Mouse (Mus musculus): ENCODE measurements around the gene Dleu7. TPM values are rescaled to one million over a fixed set of nuclear protein-coding genes. Genes with fewer than 3 reads are reported as not detected.

Gene Dleu7
- total and polyA plus RNA-seq, 3 experiments: not detected

- Histone ChIP-seq H3K4me3 (ENCODE audit: control insufficient read depth in 1 of 2, insufficient read depth in 1 of 2, low read depth in 2 of 2, low read length in 2 of 2) (no peak overlapping the region), H3K9ac (ENCODE audit: control insufficient read depth, low read depth, low read length, poor library complexity, severe bottlenecking) (no peak overlapping the region), H3K79me2 (ENCODE audit: control insufficient read depth, insufficient read depth, low read length, poor library complexity) (no peaks in the 10 kb centered on the region), H3K36me3 (ENCODE audit: control insufficient read depth in 1 of 2, insufficient read depth in 2 of 2, low read length in 2 of 2) (no peaks in the 10 kb centered on the region), H3K4me1 (ENCODE audit: control insufficient read depth in 1 of 2, insufficient read depth in 2 of 2, low read length in 2 of 2) (no peaks in the 10 kb centered on the region), H3K9me3 (replicated peaks; ENCODE audit: insufficient read depth, low read length) (no peaks in the 10 kb centered on the region), H3K27ac (ENCODE audit: control insufficient read depth, low read depth, low read length) (no peak overlapping the region), H3K27me3 (ENCODE audit: control insufficient read depth in 1 of 2, insufficient read depth in 2 of 2, low read length in 2 of 2) (no peaks in the 10 kb centered on the region)
- DNase-seq (ENCODE audit: low read depth, low spot score): no peak
- TF ChIP-seq ZC3H11A (IDR thresholded peaks at IDR 0.05; ENCODE audit: low read depth, low read length): no peak
- no peak for TF ChIP-seq UBTF (IDR thresholded peaks at IDR 0.05; ENCODE audit: borderline replicate concordance, insufficient read depth, low read depth, low read length)
- no peak for TF ChIP-seq SIN3A (IDR thresholded peaks at IDR 0.05; ENCODE audit: low read length)
- TF ChIP-seq JUND (IDR thresholded peaks at IDR 0.05; ENCODE audit: low read depth, low read length): no peak
- no peak for TF ChIP-seq USF2 (IDR thresholded peaks at IDR 0.05; ENCODE audit: borderline replicate concordance in 1 of 2, insufficient read depth in 1 of 2, low read depth in 1 of 2, low read length in 2 of 2)
- TF ChIP-seq HCFC1 (IDR thresholded peaks at IDR 0.05; ENCODE audit: low read depth, low read length): no peak
- TF ChIP-seq MEF2A (IDR thresholded peaks at IDR 0.05; ENCODE audit: extremely low read depth, insufficient replicate concordance, low read depth, low read length, poor library complexity, severe bottlenecking): no peak
- no peak for TF ChIP-seq MAFK (IDR thresholded peaks at IDR 0.05; ENCODE audit: borderline replicate concordance, low read depth, low read length)
- TF ChIP-seq USF1 (IDR thresholded peaks at IDR 0.05; ENCODE audit: low read depth, low read length): no peak
Observed at GRCm38 (mm10) chr14:62324943-62325342, 32.1 kb upstream of the Dleu7 start.

GRCm38 (mm10) chr14:62323457-62323856, 30.6 kb upstream of the Dleu7 start:
- Histone ChIP-seq H3K9ac (ENCODE audit: control insufficient read depth, low read depth, low read length, poor library complexity, severe bottlenecking) (no peak overlapping the region), H3K36me3 (ENCODE audit: control insufficient read depth in 1 of 2, insufficient read depth in 2 of 2, low read length in 2 of 2) (no peaks in the 10 kb centered on the region), H3K79me2 (ENCODE audit: control insufficient read depth, insufficient read depth, low read length, poor library complexity) (no peaks in the 10 kb centered on the region), H3K9me3 (replicated peaks; ENCODE audit: insufficient read depth, low read length) (no peaks in the 10 kb centered on the region), H3K27ac (ENCODE audit: control insufficient read depth, low read depth, low read length) (no peak overlapping the region), H3K27me3 (ENCODE audit: control insufficient read depth in 1 of 2, insufficient read depth in 2 of 2, low read length in 2 of 2) (no peaks in the 10 kb centered on the region), H3K4me1 (ENCODE audit: control insufficient read depth in 1 of 2, insufficient read depth in 2 of 2, low read length in 2 of 2) (no peaks in the 10 kb centered on the region), H3K4me3 (ENCODE audit: control insufficient read depth in 1 of 2, insufficient read depth in 1 of 2, low read depth in 2 of 2, low read length in 2 of 2) (no peak overlapping the region)
- TF ChIP-seq MAX (IDR thresholded peaks at IDR 0.05; ENCODE audit: low read length) (no peak), SMC3 (IDR thresholded peaks at IDR 0.05; ENCODE audit: low read depth, low read length) (no peak), E2F4 (IDR thresholded peaks at IDR 0.05; ENCODE audit: borderline replicate concordance, low read depth, low read length) (no peak), TBP (IDR thresholded peaks at IDR 0.05; ENCODE audit: low read depth, low read length) (no peak), EP300 (IDR thresholded peaks at IDR 0.05; ENCODE audit: low read depth in 1 of 2, low read length in 2 of 2) (no peak)
- no peak for DNase-seq (ENCODE audit: low read depth, low spot score)

All from MEL (cell line).